In the genomic region with DNA sequence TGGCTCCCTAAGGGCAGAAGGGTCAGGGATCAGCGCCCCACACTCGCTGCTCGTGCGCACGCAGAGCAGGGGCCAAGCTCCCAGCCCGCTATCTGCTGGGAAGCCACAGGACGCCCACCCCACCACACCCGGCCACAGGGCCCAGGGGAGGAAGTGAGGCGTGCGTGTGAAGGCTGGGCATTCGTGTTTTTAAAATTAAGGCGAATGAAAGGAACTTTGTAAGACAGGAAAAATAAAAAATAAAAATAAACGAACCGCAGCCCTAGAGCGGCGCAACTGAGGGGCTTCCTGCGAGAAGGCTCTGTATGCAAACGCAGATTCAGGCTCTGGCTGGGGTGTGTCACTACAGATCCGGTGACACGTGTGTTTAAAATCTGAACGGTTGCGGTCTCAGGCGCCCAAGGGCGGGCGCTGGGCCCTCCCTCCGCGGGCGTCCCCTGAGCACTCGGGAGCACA, we compare ENCODE assay signal across 8 mouse cellular contexts. TPM values are rescaled to one million over a fixed set of nuclear protein-coding genes. Genes with fewer than 3 reads are reported as not detected.
A peak's percentile ranks its signal among the peaks of the same experiment; 100 is the strongest.
DNase-seq lines count a peak whose midpoint lies in the region; ATAC-seq lines count a peak whose summit lies in the region.

No protein-coding gene starts in this region.

- ATAC-seq in heart, embryonic 15.5 days (replicated peaks; ENCODE audit: insufficient number of reproducible peaks, insufficient read depth, low FRiP score, low read depth), result peak; percentile 13; the same call in 1 of the 2 replicates
- ATAC-seq in midbrain, embryonic 13.5 days, result no peak

- H3K4me3 ChIP-seq in heart, embryonic 15.5 days, result peak overlapping the region; percentile 89
- peak overlapping the region; percentile 96 for H3K4me3 ChIP-seq in limb, embryonic 10.5 days
- H3K4me3 ChIP-seq in midbrain, embryonic 13.5 days (replicated peaks), result peak overlapping the region; percentile 7; the same call in 1 of the 2 replicates

- no peaks in the 10 kb centered on the region for H3K9me3 ChIP-seq in heart, embryonic 15.5 days (replicated peaks)
- H3K9me3 ChIP-seq in limb, embryonic 10.5 days (replicated peaks), result no peaks in the 10 kb centered on the region
- H3K9me3 ChIP-seq in midbrain, embryonic 13.5 days, result no peaks in the 10 kb centered on the region

- peak overlapping the region; percentile 100 for H3K27ac ChIP-seq in heart, embryonic 15.5 days
- peak overlapping the region; percentile 71 for H3K27ac ChIP-seq in limb, embryonic 10.5 days
- H3K27ac ChIP-seq in midbrain, embryonic 13.5 days, result no peak overlapping the region

- H3K4me2 ChIP-seq in heart, embryonic 15.5 days, result peak overlapping the region; percentile 95
- peak overlapping the region; percentile 39 for H3K4me2 ChIP-seq in midbrain, embryonic 13.5 days (replicated peaks)

- H3K27me3 ChIP-seq in heart, embryonic 15.5 days, result no peaks in the 10 kb centered on the region
- no peaks in the 10 kb centered on the region for H3K27me3 ChIP-seq in limb, embryonic 10.5 days (ENCODE audit: low read depth, poor library complexity, severe bottlenecking)
- H3K27me3 ChIP-seq in midbrain, embryonic 13.5 days, result peaks cover 28% of the 10 kb centered on the region

- peak overlapping the region; percentile 53 for H3K9ac ChIP-seq in heart, embryonic 15.5 days
- no peak overlapping the region; the same call in 1 of the 2 replicates for H3K9ac ChIP-seq in midbrain, embryonic 13.5 days (replicated peaks)

- H3K36me3 ChIP-seq in heart, embryonic 15.5 days, result peaks cover 17% of the 10 kb centered on the region
- H3K36me3 ChIP-seq in limb, embryonic 10.5 days, result peaks cover 19% of the 10 kb centered on the region
- H3K36me3 ChIP-seq in midbrain, embryonic 13.5 days, result peaks cover 14% of the 10 kb centered on the region

- peak; percentile 43 for DNase-seq in cerebellum, adult 9-10 months
- no peak for DNase-seq in cerebellum, postnatal 14 days
- DNase-seq in c-Kit-positive CD71-negative TER-119-negative erythroid progenitor cells, embryonic 14.5 days (ENCODE audit: low read depth), result peak; percentile 61
- no peak for DNase-seq in limb, embryonic 10.5 days (ENCODE audit: low spot score)
- peak; percentile 49 to 63 for DNase-seq in thymus, postnatal 10 days (ENCODE audit: low spot score in 2 of 2)
- DNase-seq in right cerebral cortex, adult 2 months (ENCODE audit: low spot score in 2 of 2), result no peak

- H3K4me1 ChIP-seq in heart, embryonic 15.5 days (replicated peaks), result peaks cover 59% of the 10 kb centered on the region
- peaks cover 56% of the 10 kb centered on the region for H3K4me1 ChIP-seq in limb, embryonic 10.5 days
- H3K4me1 ChIP-seq in midbrain, embryonic 13.5 days (replicated peaks), result peaks cover 46% of the 10 kb centered on the region

- 4% methylated on average over 29 of the region's 29 CpGs for WGBS in heart, embryonic 15.5 days
- 3% methylated on average over 29 of the region's 29 CpGs for WGBS in limb, embryonic 10.5 days
- WGBS in midbrain, embryonic 13.5 days, result 5% methylated on average over 29 of the region's 29 CpGs

RNA-seq across cellular contexts. Expression of gene Ctdsp1, which starts 1.4 kb away (rescaled TPM):
- 55.1 and 68.5 TPM in 2 replicates for polyA plus RNA-seq in heart, embryonic 15.5 days (2015; fragmentation: Nextera tagmentation; extraction: Ambion mirVana)
- 50.5 and 61.4 TPM in 2 replicates for polyA plus RNA-seq in limb, embryonic 10.5 days (2016; fragmentation: Nextera tagmentation; extraction: Ambion mirVana)
- polyA plus RNA-seq in midbrain, embryonic 13.5 days (2015; fragmentation: Nextera tagmentation; extraction: Ambion mirVana), result 17.2 and 18.6 TPM in 2 replicates

RNA-seq across cellular contexts. Expression of gene Slc11a1, which starts 14.9 kb away (rescaled TPM):
- polyA plus RNA-seq in heart, embryonic 15.5 days (2015; fragmentation: Nextera tagmentation; extraction: Ambion mirVana), result 3.6 and 5.4 TPM in 2 replicates
- 0.69 and 1.2 TPM in 2 replicates for polyA plus RNA-seq in limb, embryonic 10.5 days (2016; fragmentation: Nextera tagmentation; extraction: Ambion mirVana)
- 0.94 and 2.9 TPM in 2 replicates for polyA plus RNA-seq in midbrain, embryonic 13.5 days (2015; fragmentation: Nextera tagmentation; extraction: Ambion mirVana)

RNA-seq across cellular contexts. Expression of gene Vil1, which starts 19.3 kb away (rescaled TPM):
- 0.26 and 0.38 TPM in 2 replicates for polyA plus RNA-seq in heart, embryonic 15.5 days (2015; fragmentation: Nextera tagmentation; extraction: Ambion mirVana)
- polyA plus RNA-seq in limb, embryonic 10.5 days (2016; fragmentation: Nextera tagmentation; extraction: Ambion mirVana), result 0.23 and 0.31 TPM in 2 replicates
- polyA plus RNA-seq in midbrain, embryonic 13.5 days (2015; fragmentation: Nextera tagmentation; extraction: Ambion mirVana), result 0.20 and 0.30 TPM in 2 replicates

RNA-seq across cellular contexts. Expression of gene Catip, which starts 28.0 kb away (rescaled TPM):
- polyA plus RNA-seq in heart, embryonic 15.5 days (2015; fragmentation: Nextera tagmentation; extraction: Ambion mirVana), result 0.38 and 0.39 TPM in 2 replicates
- 0.29 and 0.38 TPM in 2 replicates for polyA plus RNA-seq in limb, embryonic 10.5 days (2016; fragmentation: Nextera tagmentation; extraction: Ambion mirVana)
- 0.41 and 0.62 TPM in 2 replicates for polyA plus RNA-seq in midbrain, embryonic 13.5 days (2015; fragmentation: Nextera tagmentation; extraction: Ambion mirVana)

Comparison
In these comparisons a context has a peak if more than half of its experiments do, and no peak if none do; other contexts are left out.
1. DNase-seq: peak in cerebellum, adult 9-10 months (single experiment), c-Kit-positive CD71-negative TER-119-negative erythroid progenitor cells, embryonic 14.5 days (single experiment) and thymus, postnatal 10 days (2 of 2); none in cerebellum, postnatal 14 days (0 of 2), limb, embryonic 10.5 days (single experiment) and right cerebral cortex, adult 2 months (0 of 2).
2. H3K4me3 ChIP-seq: peak in every context shown above with its lines; median percentile 96 in limb, embryonic 10.5 days; 89 in heart, embryonic 15.5 days; 7 in midbrain, embryonic 13.5 days.